Mouse (Mus musculus): ENCODE measurements around the gene Eno3. TPM values are rescaled to one million over a fixed set of nuclear protein-coding genes. Genes with fewer than 3 reads are reported as not detected.

Gene Eno3
- polyA plus RNA-seq, 1 experiment from 2014 or later, result 7.4 TPM

- ATAC-seq, result no peak
- H3K4me1 ChIP-seq, result peaks cover 15% of the 10 kb centered on the region
- no peak overlapping the region for H3K4me3 ChIP-seq
- no peak overlapping the region for H3K4me2 ChIP-seq
- no peaks in the 10 kb centered on the region for H3K27me3 ChIP-seq
- H3K27ac ChIP-seq, result no peak overlapping the region
- peaks cover 75% of the 10 kb centered on the region for H3K36me3 ChIP-seq (ENCODE audit: poor library complexity, severe bottlenecking)
- WGBS, result 79% methylated on average over 9 of the region's 9 CpGs
- no peak overlapping the region for H3K9ac ChIP-seq
- no peaks in the 10 kb centered on the region for H3K9me3 ChIP-seq (replicated peaks)
These were observed 21.1 kb downstream of the Eno3 start for GRCm38 (mm10) chr11:70678092-70678491.

- Histone ChIP-seq H3K9ac (no peak overlapping the region), H3K27me3 (no peaks in the 10 kb centered on the region), H3K9me3 (replicated peaks) (no peaks in the 10 kb centered on the region), H3K4me1 (peaks cover 15% of the 10 kb centered on the region), H3K4me3 (no peak overlapping the region), H3K36me3 (ENCODE audit: poor library complexity, severe bottlenecking) (peaks cover 78% of the 10 kb centered on the region), H3K4me2 (no peak overlapping the region), H3K27ac (no peak overlapping the region)
- no peak for ATAC-seq
- WGBS, result 88% methylated on average over 2 of the region's 2 CpGs
These were observed 21.6 kb downstream of the Eno3 start for GRCm38 (mm10) chr11:70678576-70678975.

GRCm38 (mm10) chr11:70679361-70679760, 22.4 kb downstream of the Eno3 start:
- no peak overlapping the region for H3K4me2 ChIP-seq
- no peak overlapping the region for H3K4me3 ChIP-seq
- no peak for ATAC-seq
- H3K9me3 ChIP-seq (replicated peaks), result no peaks in the 10 kb centered on the region
- no peak overlapping the region for H3K27ac ChIP-seq
- no peak overlapping the region for H3K9ac ChIP-seq
- H3K27me3 ChIP-seq, result no peaks in the 10 kb centered on the region
- peaks cover 15% of the 10 kb centered on the region for H3K4me1 ChIP-seq
- H3K36me3 ChIP-seq (ENCODE audit: poor library complexity, severe bottlenecking), result peaks cover 78% of the 10 kb centered on the region
- 96% methylated on average over 8 of the region's 8 CpGs for WGBS

- Histone ChIP-seq H3K4me3 (no peak overlapping the region), H3K27ac (no peak overlapping the region), H3K36me3 (ENCODE audit: poor library complexity, severe bottlenecking) (peaks cover 76% of the 10 kb centered on the region), H3K9ac (no peak overlapping the region), H3K9me3 (replicated peaks) (no peaks in the 10 kb centered on the region), H3K4me1 (peaks cover 15% of the 10 kb centered on the region), H3K27me3 (no peaks in the 10 kb centered on the region), H3K4me2 (no peak overlapping the region)
- 91% methylated on average over 8 of the region's 8 CpGs for WGBS
- no peak for ATAC-seq
These were observed 22.9 kb downstream of the Eno3 start for GRCm38 (mm10) chr11:70679894-70680293.

- ATAC-seq, result 0 out of 2 replicates have a peak, but pooled peaks have one; percentile 29
- Histone ChIP-seq H3K4me1 (peaks cover 18% of the 10 kb centered on the region), H3K27ac (0 out of 2 replicates have a peak overlapping the region, but pooled peaks have one; percentile 62), H3K4me3 (no peak overlapping the region), H3K4me2 (no peak overlapping the region), H3K9me3 (replicated peaks) (no peaks in the 10 kb centered on the region), H3K9ac (0 out of 2 replicates have a peak overlapping the region, but pooled peaks have one; percentile 21), H3K27me3 (no peaks in the 10 kb centered on the region), H3K36me3 (ENCODE audit: poor library complexity, severe bottlenecking) (peaks cover 70% of the 10 kb centered on the region)
- 62% methylated on average over 12 of the region's 12 CpGs for WGBS
These were observed 24.2 kb downstream of the Eno3 start for GRCm38 (mm10) chr11:70681170-70681569.

- peak overlapping the region; percentile 12; the same call in 1 of the 2 replicates for H3K4me3 ChIP-seq
- H3K36me3 ChIP-seq (ENCODE audit: poor library complexity, severe bottlenecking), result peaks cover 63% of the 10 kb centered on the region
- ATAC-seq, result peak; percentile 80
- peaks cover 26% of the 10 kb centered on the region for H3K4me1 ChIP-seq
- H3K27ac ChIP-seq, result peak overlapping the region; percentile 62
- H3K9ac ChIP-seq, result peak overlapping the region; percentile 43; the same call in 1 of the 2 replicates
- 8% methylated on average over 11 of the region's 11 CpGs for WGBS
- no peaks in the 10 kb centered on the region for H3K9me3 ChIP-seq (replicated peaks)
- peak overlapping the region; percentile 30 for H3K4me2 ChIP-seq
- H3K27me3 ChIP-seq, result no peaks in the 10 kb centered on the region
These were observed 25.0 kb downstream of the Eno3 start for GRCm38 (mm10) chr11:70681897-70682581.

- Histone ChIP-seq H3K4me2 (no peak overlapping the region), H3K9ac (no peak overlapping the region), H3K4me3 (no peak overlapping the region), H3K9me3 (replicated peaks) (no peaks in the 10 kb centered on the region), H3K4me1 (peaks cover 37% of the 10 kb centered on the region), H3K27ac (no peak overlapping the region), H3K27me3 (no peaks in the 10 kb centered on the region), H3K36me3 (ENCODE audit: poor library complexity, severe bottlenecking) (peaks cover 53% of the 10 kb centered on the region)
- no peak for ATAC-seq
- WGBS, result 91% methylated on average over 5 of the region's 5 CpGs
These were observed 26.6 kb downstream of the Eno3 start for GRCm38 (mm10) chr11:70683640-70684039.

- H3K36me3 ChIP-seq (ENCODE audit: poor library complexity, severe bottlenecking), result peaks cover 26% of the 10 kb centered on the region
- H3K27ac ChIP-seq, result peak overlapping the region; percentile 85
These were observed 30.0 kb downstream of the Eno3 start for GRCm38 (mm10) chr11:70686901-70687566.

GRCm38 (mm10) chr11:70687601-70688199, 30.7 kb downstream of the Eno3 start, which contains the start of gene Camta2:
Gene Camta2 (minus strand): TSS chr11:70688105.
- under 1% methylated on average over 47 of the region's 55 CpGs for WGBS

More at GRCm38 (mm10) chr11:70686901-70687566, 30.0 kb downstream of the Eno3 start:
- Histone ChIP-seq H3K27me3 (no peaks in the 10 kb centered on the region), H3K4me1 (peaks cover 35% of the 10 kb centered on the region), H3K9ac (peak overlapping the region; percentile 91), H3K4me2 (peak overlapping the region; percentile 85), H3K4me3 (peak overlapping the region; percentile 89), H3K9me3 (replicated peaks) (no peaks in the 10 kb centered on the region)
- 5% methylated on average over 16 of the region's 16 CpGs for WGBS
- ATAC-seq, result peak; percentile 73

GRCm38 (mm10) chr11:70688372-70688771, 31.4 kb downstream of the Eno3 start:
- Histone ChIP-seq H3K4me2 (peak overlapping the region; percentile 85), H3K4me3 (peak overlapping the region; percentile 89), H3K27ac (peak overlapping the region; percentile 85), H3K27me3 (no peaks in the 10 kb centered on the region), H3K4me1 (peaks cover 26% of the 10 kb centered on the region), H3K9me3 (replicated peaks) (no peaks in the 10 kb centered on the region), H3K36me3 (ENCODE audit: poor library complexity, severe bottlenecking) (peaks cover 18% of the 10 kb centered on the region), H3K9ac (peak overlapping the region; percentile 91)
- 20% methylated on average over 8 of the region's 8 CpGs for WGBS
- ATAC-seq, result no peak

More at GRCm38 (mm10) chr11:70687601-70688199, 30.7 kb downstream of the Eno3 start, which contains the start of gene Camta2:
- Histone ChIP-seq H3K4me2 (peak within 1 kb of the TSS; percentile 85), H3K4me1 (peaks cover 29% of the 10 kb centered on the region), H3K9ac (peak within 1 kb of the TSS; percentile 91), H3K9me3 (replicated peaks) (no peaks in the 10 kb centered on the region), H3K36me3 (ENCODE audit: poor library complexity, severe bottlenecking) (peaks cover 24% of the 10 kb centered on the region), H3K27me3 (no peaks in the 10 kb centered on the region), H3K27ac (peak within 1 kb of the TSS; percentile 85), H3K4me3 (peak within 1 kb of the TSS; percentile 89)
- peak; percentile 82 for ATAC-seq

- H3K36me3 ChIP-seq (ENCODE audit: poor library complexity, severe bottlenecking), result peaks cover 9% of the 10 kb centered on the region
- H3K4me3 ChIP-seq, result no peak overlapping the region
- H3K9me3 ChIP-seq (replicated peaks), result no peaks in the 10 kb centered on the region
- no peak overlapping the region for H3K9ac ChIP-seq
- no peak overlapping the region for H3K4me2 ChIP-seq
- H3K27ac ChIP-seq, result no peak overlapping the region
- peaks cover 26% of the 10 kb centered on the region for H3K4me1 ChIP-seq
- no peaks in the 10 kb centered on the region for H3K27me3 ChIP-seq
- WGBS, result 43% methylated on average over 4 of the region's 4 CpGs
- no peak for ATAC-seq
These were observed 32.6 kb downstream of the Eno3 start for GRCm38 (mm10) chr11:70689578-70689977.

- no peaks in the 10 kb centered on the region for H3K9me3 ChIP-seq (replicated peaks)
These were observed 36.5 kb downstream of the Eno3 start for GRCm38 (mm10) chr11:70693504-70693903.

More at GRCm38 (mm10) chr11:70693504-70693903, 36.5 kb downstream of the Eno3 start:
- no peak for ATAC-seq
- Histone ChIP-seq H3K4me2 (no peak overlapping the region), H3K9ac (no peak overlapping the region), H3K27me3 (no peaks in the 10 kb centered on the region), H3K4me3 (no peak overlapping the region), H3K36me3 (ENCODE audit: poor library complexity, severe bottlenecking) (no peaks in the 10 kb centered on the region), H3K27ac (no peak overlapping the region), H3K4me1 (peaks cover 5% of the 10 kb centered on the region)
- WGBS, result 69% methylated on average over 3 of the region's 3 CpGs
